Mouse (Mus musculus) myocyte (in vitro differentiated cells): ENCODE results near the gene Ccdc27.

Experiments
- MAX ChIP-seq: IDR thresholded peaks from one replicate; pipeline ENCODE4 v1.6.1; 2011; ENCODE audit warnings: low read depth, mild to moderate bottlenecking, control low read depth
- MYOD1 ChIP-seq, 3 experiments: IDR thresholded peaks; one replicate each; pipeline ENCODE4 v1.6.1; 2011; ENCODE audit warnings: control low read depth in 2 of 3, low read depth in 2 of 3, mild to moderate bottlenecking in 2 of 3, moderate library complexity in 1 of 3; ENCODE audit not compliant: insufficient read length in 2 of 3, control insufficient read depth in 1 of 3
- POLR2A ChIP-seq: IDR thresholded peaks from one replicate; pipeline ENCODE4 v1.6.1; 2011; ENCODE audit warnings: low read depth, mild to moderate bottlenecking, control low read depth, moderate library complexity; ENCODE audit not compliant: insufficient read length
- POLR2AphosphoS2 ChIP-seq: IDR thresholded peaks from one replicate; pipeline ENCODE4 v1.6.1; 2011; ENCODE audit warnings: low read depth, control low read depth; ENCODE audit not compliant: insufficient read length
- TCF3 ChIP-seq: IDR thresholded peaks from one replicate; pipeline ENCODE4 v1.6.1; 2011; ENCODE audit warnings: low read depth, control low read depth; ENCODE audit not compliant: insufficient read length
- USF1 ChIP-seq: IDR thresholded peaks from one replicate; pipeline ENCODE4 v1.6.1; 2011; ENCODE audit warnings: low read depth, mild to moderate bottlenecking, control low read depth, moderate library complexity

- TF ChIP-seq POLR2A (no peak), TCF3 (no peak), MYOD1 (IDR thresholded peaks at IDR 0.05; ENCODE audit: control insufficient read depth in 1 of 3, insufficient read length in 2 of 3, low read depth in 2 of 3) (no peak), POLR2AphosphoS2 (no peak), MAX (no peak), USF1 (no peak)
Measured at GRCm38 (mm10) chr4:154089205-154089604, 46.7 kb upstream of the Ccdc27 start.
